Mouse (Mus musculus) erythroblast, embryonic 14.5 days (primary cell): ENCODE results near the gene Cd300e.

ENCODE experiments used
- GATA1 ChIP-seq: IDR thresholded peaks from 2 replicates; pipeline ENCODE4 v1.6.1; 2012; ENCODE audit warnings: low read length, inconsistent platforms, mixed read lengths
- TAL1 ChIP-seq: IDR thresholded peaks from 3 replicates; pipeline ENCODE4 v1.6.1; 2012; ENCODE audit warnings: low read length, inconsistent platforms, mixed read lengths

- TF ChIP-seq GATA1: no peak
- TF ChIP-seq TAL1: no peak
These were observed 9.8 kb upstream of the Cd300e start for GRCm38 (mm10) chr11:115071631-115072294.
